Mouse (Mus musculus) embryo, embryonic 9.5 days (tissue): ENCODE data around the gene Gas7.

Experiments used
- DNase-seq: peaks from one replicate; pipeline ENCODE4 v3.0.0-alpha.2; 2017; ENCODE audit errors: extremely low spot score

Gas7 gene

DNA sequence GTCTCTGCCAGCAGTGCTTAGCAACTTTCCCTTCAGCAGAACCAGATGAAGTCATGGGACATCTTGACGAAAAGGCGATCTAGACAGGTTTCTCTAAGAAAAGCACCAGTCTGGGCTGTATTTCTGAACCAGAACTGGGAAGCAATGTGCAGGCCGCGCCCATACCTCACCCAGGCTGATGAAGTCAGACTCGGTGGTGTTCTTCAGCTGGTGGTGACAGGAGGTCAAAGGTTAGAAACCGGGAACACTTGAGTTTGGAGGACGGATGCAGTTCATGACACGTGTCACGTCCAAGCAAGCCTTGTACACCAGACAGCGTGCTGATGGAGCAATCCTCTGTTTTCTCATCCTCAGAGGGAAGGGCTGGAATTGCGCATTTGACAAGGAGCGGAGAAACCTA, 32.9 kb downstream of the Gas7 start:
- no peak for DNase-seq

DNA sequence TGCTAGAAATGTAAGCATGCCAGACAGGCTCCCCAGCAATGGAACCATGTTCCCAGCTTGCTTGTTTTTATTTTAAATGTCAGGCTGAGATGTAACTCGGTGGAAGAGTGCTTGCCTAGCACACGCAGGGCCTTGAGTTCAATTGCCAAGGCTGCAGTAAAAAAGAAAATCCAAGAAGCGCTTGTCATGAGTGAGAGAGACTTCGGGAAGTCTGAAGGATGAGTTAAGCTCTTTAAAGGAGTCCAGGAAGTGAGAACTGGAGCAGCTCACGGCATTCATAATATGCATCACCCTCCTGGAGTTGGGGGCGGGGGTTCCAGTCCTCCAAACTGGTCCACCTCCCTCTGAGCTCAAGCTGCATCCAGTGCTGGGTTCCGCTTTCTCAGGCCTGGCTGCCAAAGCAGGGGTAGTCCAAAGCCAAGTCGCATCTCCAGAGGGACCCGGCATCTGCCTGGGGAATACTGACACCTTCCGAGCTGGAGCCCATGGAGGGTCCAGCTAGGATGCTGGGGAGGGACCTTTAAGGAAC, 34.5 kb downstream of the Gas7 start:
- no peak for DNase-seq

DNA sequence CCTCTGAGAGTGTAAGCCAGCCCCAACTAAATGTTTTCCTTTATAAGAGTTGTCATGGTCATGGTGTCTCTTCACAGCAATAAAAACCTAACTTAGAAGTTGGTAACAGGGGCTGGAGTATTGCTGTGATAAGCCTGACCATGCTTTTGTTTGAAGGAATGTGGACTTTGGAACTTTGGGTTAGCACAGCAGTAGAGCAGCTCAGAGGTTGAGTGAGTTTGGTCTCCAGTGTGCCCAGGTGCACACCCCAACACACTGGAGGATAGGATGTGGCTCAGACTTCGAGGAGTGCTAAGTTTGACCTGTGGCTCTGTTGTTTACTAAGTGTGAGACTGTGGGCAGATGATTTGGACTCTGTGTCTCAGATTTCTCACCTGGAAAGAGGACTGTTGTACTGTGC, 41.6 kb downstream of the Gas7 start:
- no peak for DNase-seq

- no peak for DNase-seq
These were observed 44.9 kb downstream of the Gas7 start for GRCm38 (mm10) chr11:67500115-67500514.

DNA sequence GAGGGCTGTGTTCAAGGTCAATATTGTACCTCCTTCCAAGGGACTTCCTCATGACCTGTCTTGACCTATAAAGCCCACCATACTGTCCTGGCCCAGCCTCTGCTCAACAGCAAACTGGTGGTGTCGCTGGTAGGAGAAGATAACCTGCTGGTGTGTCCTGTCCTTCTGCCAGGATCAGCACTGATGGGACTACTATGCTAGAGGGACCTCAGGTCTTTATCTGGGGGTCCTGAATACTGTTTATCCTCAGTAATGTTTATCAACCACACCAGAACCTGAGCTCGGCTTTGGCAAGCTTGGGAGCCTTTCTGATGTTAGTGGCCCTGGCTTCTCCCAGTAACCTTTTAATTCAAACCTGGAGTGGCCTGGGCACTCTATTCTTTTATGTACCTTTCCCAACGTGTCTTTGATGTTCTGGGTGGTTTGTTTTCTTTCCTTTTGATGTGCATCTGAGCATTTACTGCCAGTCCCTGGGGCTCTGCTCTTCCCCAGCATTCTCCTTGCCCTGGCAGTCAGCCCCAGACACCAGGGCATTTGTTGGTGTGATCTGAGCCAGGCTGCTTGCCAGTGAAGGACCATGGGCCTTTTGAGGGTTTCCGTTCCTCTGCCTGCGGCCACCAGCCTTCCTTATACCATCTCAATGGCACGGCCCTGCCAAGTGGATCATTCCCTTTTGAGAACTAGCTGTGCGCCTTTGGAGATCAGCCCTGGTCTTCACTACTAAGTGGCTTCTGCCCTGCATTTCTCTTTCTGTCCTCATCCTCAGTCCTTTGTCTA, 46.4 kb downstream of the Gas7 start:
- DNase-seq, result no peak

GRCm38 (mm10) chr11:67509219-67509876, 54.1 kb downstream of the Gas7 start:
- no peak for DNase-seq

- no peak for DNase-seq
These were observed 55.6 kb downstream of the Gas7 start for GRCm38 (mm10) chr11:67510831-67511230.

DNA sequence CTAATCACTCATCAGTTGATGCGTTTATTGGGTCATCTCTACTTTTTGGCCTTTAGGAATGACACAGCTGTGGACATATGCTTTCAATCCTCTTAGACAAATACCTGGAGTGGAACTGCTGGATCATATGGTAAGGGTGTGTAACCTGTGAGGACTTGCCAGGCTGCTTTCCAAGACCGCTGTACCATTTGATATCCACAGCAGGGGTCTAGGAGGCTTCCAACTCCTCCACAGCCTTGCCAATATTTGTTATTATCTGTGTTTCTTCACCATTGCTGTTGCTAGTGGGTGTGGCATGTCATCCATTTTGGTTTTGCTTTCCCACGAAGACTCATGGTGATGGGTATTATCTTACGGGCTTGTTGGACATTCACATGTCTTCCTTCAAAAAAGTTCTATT, 57.8 kb downstream of the Gas7 start:
- DNase-seq, result no peak

DNA sequence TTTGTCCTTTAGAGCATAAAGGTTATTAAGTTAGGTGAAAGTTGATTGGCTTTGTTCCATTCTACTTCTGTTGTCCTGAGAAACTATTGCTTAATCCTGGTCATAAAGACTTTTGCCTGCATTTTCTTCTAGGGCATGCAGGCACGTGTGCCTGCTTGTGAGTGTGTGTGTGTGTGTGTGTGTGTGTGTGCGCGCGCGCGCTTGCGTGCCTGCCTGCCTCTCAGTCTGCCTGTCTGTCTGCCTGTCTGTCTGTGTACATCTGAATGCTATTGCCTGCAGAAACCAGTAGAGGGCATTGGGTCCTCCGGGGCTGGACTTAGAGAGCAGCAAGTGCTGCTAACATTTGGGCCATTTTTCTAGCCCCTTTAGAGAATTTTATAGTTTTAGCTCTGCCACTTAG, 59.2 kb downstream of the Gas7 start:
- no peak for DNase-seq

DNA sequence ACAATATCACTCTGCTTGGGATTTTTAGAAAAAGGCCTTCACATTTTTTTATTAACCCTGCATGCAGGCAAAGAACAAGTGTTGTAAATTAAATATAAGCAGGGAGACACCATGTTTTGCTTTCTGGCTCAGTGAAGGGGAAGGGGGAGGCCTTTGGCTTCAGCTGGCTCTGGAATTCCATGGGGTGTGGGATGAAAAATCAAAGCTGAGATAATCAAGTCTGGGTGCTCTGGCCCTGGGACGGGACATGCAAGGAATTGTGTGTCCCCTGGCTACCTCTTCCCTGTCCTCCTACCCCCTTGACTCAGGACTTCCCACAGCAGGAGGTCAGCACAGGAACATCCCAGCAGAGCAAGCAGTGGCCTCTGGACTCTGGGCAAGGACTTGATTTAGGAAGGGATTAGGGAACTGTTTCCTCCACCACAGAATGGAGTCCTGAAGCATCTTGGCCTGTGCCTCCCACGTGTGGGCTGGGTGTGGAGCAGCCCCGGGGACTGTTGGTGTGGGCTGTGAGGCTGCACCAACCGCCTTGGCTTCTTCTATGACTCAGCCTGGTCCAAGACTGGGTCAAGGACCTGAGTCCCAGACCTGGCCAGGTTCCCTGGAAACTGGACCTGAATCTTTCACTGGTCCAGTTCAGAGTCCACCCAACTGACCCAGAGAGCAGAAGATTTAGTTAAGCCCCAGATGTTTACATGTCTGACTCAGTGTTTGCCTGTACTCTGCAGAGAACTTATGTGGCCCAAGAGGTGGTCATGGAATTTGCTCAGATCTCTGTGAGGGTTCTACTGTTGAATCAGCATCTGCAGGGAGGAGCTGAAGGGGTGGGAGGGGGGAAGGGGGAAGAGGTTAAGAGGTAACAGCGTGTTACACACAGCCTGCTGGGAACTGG, 60.0 kb downstream of the Gas7 start:
- DNase-seq, result no peak

DNA sequence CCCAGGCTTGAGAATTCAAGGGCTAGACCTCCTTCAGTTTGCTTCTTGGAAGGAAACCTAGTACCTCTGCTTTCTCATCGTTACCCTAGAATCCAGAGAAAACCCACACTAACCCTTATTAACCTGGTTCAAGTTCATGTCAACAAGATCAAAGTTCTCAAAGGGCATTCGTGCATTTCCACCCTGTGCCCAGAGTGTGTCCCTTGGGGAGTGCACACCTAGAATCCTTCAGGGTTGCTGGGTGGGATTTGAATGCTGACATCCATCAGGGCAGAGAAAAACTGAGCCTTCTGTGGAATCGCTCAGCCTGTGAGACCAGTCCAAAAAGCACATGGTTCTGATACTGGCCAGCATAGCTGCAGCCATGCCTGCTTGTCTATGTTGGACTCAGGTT, 60.7 kb downstream of the Gas7 start:
- DNase-seq, result no peak

DNA sequence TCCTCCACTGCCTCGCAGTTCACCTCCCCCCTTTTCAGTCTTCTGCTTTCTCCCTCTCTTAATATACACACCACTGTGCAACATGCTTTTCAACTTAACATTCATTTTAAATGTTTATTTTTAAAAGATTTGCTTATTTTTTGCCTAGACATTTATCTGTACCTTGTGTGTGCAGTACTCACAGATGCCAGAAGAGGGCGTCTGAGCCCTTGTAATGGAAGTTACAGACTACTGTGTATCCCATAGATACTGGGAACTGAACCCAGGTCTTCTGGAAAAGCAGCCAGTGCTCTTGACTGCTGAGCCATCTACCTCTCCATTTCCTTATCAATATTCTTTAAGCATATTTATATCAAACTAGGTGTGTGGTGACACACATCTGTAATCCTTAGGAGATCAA, 62.5 kb downstream of the Gas7 start:
- DNase-seq, result no peak

GRCm38 (mm10) chr11:67518985-67519384, 63.7 kb downstream of the Gas7 start:
- DNase-seq, result no peak

- no peak for DNase-seq
These were observed 67.4 kb downstream of the Gas7 start for GRCm38 (mm10) chr11:67522671-67523070.

- no peak for DNase-seq
These were observed 68.6 kb downstream of the Gas7 start for GRCm38 (mm10) chr11:67523806-67524205.

DNA sequence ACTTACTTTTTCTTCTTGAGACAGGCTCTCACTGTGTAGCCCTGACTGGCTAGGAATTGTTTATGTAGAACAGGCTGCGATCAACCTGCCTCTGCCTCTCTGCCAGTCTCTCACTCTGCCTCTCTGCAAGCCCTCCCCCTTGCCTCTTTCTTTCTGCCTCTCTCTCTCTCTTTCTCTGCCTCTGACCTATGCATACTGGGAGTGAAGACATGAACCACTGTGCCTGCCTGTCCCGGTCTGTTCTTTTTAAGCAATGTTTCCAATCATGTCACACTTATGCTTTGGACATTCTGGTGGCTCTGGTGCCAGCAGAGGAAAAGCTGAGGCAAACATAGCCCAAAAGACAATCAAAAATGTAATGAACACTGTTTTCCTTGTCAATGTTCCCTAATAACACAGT, 69.5 kb downstream of the Gas7 start:
- no peak for DNase-seq

GRCm38 (mm10) chr11:67525841-67526240, 70.6 kb downstream of the Gas7 start:
- DNase-seq, result no peak

- DNase-seq, result no peak
These were observed 71.6 kb downstream of the Gas7 start for GRCm38 (mm10) chr11:67526621-67527545.

DNA sequence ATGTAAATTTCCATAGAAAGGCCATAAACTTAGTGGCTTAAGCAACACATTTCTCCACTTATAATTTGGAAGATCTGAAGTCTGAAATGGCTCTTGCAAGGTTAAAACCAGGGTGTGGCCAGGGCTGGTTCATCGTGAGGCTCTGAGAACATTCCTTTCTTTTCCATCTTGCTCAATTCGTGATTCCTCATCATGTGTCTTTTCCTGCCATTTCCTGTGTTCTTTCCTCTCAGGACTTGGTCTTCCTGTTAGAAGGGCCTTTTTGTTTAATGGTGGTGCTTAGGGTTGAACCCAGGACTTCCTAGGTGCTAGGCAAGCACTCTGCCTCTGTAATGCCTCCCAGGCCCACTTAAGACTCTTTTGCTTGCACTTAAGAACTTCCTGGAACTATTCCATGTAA, 76.0 kb downstream of the Gas7 start:
- no peak for DNase-seq

DNA sequence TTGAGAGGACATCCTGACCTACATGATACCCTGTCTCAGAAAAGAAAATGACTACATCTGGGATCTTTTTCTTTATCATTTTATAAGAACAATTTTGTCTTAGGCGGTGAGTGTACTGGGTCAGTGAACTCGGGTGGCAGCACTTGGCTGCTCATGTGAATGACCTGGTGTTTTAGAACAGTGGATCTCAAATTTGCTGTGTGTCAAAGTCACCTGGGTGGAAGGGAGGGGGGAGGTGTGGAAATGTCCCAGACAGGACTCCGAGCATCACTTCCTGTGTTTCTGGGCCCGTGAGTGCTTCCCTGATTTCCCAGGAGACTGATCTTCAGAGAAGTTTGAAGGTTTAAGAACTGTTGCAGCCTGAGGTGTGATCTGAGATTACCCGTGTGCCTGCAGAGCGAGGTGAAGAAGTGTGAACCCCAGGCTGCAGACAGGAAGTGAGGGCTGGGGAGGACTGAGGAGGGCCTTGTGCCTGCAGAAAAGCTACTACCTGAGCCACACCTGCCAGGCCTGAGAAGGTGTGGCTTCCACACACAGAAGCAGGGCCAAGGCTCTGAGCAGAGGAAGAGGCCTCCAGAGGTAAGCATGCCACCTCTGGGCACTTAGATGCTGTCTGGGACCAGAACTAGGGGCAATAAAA, 76.8 kb downstream of the Gas7 start:
- no peak for DNase-seq

GRCm38 (mm10) chr11:67532728-67533127, 77.5 kb downstream of the Gas7 start:
- DNase-seq, result no peak
